Mouse (Mus musculus): ENCODE data around the gene Tysnd1. TPM values are rescaled to one million over a fixed set of nuclear protein-coding genes. Genes with fewer than 3 reads are reported as not detected.

Tysnd1 gene
- polyA plus RNA-seq, 2 experiments from 2014 or later: 1.9 to 4.0 TPM

DNA sequence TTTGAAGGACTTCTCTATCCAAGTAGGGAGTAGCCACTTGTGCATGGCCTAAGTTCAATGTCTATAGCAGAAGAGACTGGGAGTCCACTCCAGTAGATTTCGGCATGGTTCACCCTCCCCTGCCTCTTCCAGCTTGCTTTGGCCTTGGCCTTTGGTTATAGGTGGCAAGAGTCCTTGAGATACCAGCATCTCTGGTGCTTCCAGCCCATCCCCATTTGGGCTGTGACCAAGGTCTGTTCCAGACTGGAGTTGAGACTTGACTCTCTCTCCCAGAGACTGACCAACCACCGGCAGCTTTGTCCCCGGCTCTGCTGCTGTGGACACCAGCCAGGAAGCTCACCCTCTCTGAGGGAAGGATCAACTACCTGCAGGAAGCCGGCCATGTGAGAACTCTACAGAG, 42.8 kb downstream of the Tysnd1 start:
- ATAC-seq: no peak

DNA sequence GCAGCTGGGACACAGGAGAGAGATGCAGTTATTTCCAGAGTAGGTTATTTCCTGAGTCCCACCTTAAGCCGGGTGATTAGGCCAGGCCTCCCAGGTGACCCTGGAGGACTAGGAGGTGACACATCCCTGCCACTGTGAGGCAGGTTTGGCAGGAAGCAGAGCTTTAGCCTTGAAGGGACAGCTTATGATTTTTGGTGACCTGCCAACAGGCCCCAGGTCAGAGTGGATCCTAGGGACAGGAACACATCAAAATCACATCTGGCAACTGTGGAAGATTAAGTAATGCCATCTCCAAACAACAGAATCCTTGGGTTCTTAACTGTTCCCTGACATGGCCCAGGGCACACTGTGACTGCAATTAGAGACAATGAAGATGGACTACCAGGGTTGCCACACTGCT, 46.0 kb downstream of the Tysnd1 start:
- no peak for ATAC-seq

- no peak for ATAC-seq
Measured at GRCm38 (mm10) chr10:61741873-61742272, 46.6 kb downstream of the Tysnd1 start.

- ATAC-seq: no peak
Measured at GRCm38 (mm10) chr10:61742336-61742735, 47.0 kb downstream of the Tysnd1 start.

GRCm38 (mm10) chr10:61745133-61745532, 49.8 kb downstream of the Tysnd1 start:
- ATAC-seq: no peak

GRCm38 (mm10) chr10:61747302-61747701, 52.0 kb downstream of the Tysnd1 start:
- no peak for ATAC-seq

DNA sequence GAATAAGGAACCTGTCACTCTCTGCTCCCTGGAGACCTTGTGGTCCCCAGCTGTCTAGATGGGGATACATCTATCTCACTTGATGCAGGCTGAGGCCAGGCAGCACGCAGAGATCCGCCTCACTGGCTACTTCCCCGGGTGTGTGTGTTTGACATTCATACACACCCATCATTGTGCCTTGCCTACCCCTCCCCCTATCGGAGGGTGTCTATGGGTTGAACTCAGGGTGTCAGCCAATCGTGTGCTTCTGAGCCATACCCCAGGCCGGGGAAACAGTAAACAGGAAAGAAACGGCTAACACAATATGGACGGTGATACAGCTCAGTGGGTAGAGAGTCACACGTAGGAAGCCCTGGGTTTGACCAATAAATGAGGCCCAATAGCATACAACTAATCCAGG, 54.7 kb downstream of the Tysnd1 start:
- no peak for ATAC-seq

- ATAC-seq: no peak
Measured at GRCm38 (mm10) chr10:61751534-61752219, 56.4 kb downstream of the Tysnd1 start.

Other genes with a start within 250 kb of the Tysnd1 start
- 10 to 100 TPM; 26.8 to 33.6 TPM for gene Eif4ebp2, start 242.9 kb upstream of the Tysnd1 start, polyA plus RNA-seq (2017; shearing (Covaris generic))
- 1 to 10 TPM; 5.8 to 9.1 TPM for gene Lrrc20, start 219.7 kb upstream of the Tysnd1 start, polyA plus RNA-seq (2017; shearing (Covaris generic))
- not detected for gene Npffr1, start 100.0 kb upstream of the Tysnd1 start, polyA plus RNA-seq (2017; shearing (Covaris generic))
- 10 to 100 TPM; 64.5 to 77.4 TPM for gene Ppa1, start 47.0 kb upstream of the Tysnd1 start, polyA plus RNA-seq (2017; shearing (Covaris generic))
- gene Sar1a, start 15.2 kb upstream of the Tysnd1 start, polyA plus RNA-seq (2017; shearing (Covaris generic)): 10 to 100 TPM; 88.4 to 94.6 TPM
- 1 to 10 TPM; 1.9 to 5.0 TPM for gene Aifm2, start 19.7 kb downstream of the Tysnd1 start, polyA plus RNA-seq (2017; shearing (Covaris generic))
- not detected for gene H2afy2, start 88.6 kb downstream of the Tysnd1 start, polyA plus RNA-seq (2017; shearing (Covaris generic))

Measured in CD4-positive, CD25-positive, alpha-beta regulatory T cell, adult 4 months (primary cell).